Mouse (Mus musculus): ENCODE measurements at regions not wholly inside any gene's neighbourhood (a gene's known extent, or its start where the extent isn't known, plus 50 kb on each side); places are given as distances from the start of the nearest gene placed in this dataset.

- Histone ChIP-seq H3K4me2 (ENCODE audit: low read depth) (no peak overlapping the region), H3ac (ENCODE audit: control insufficient read depth, insufficient read length) (no peak overlapping the region), H3K36me3 (ENCODE audit: control insufficient read depth, insufficient read depth) (no peaks in the 10 kb centered on the region), H3K4me3 (no peak overlapping the region), H3K79me2 (ENCODE audit: control insufficient read depth, insufficient read depth) (no peaks in the 10 kb centered on the region), H3K27me3 (ENCODE audit: control insufficient read depth, insufficient read depth, insufficient read length) (no peaks in the 10 kb centered on the region)
- no peak for TF ChIP-seq REST (IDR thresholded peaks at IDR 0.05; ENCODE audit: insufficient read depth, insufficient read length)
- no peak for TF ChIP-seq CEBPB (IDR thresholded peaks at IDR 0.05; ENCODE audit: insufficient read depth, poor library complexity, severe bottlenecking)
- no peak for TF ChIP-seq MYOG (IDR thresholded peaks at IDR 0.05; ENCODE audit: control insufficient read depth in 1 of 3, insufficient read depth in 1 of 3, insufficient read length in 2 of 3, low read depth in 2 of 3)
- no peak for TF ChIP-seq SRF (IDR thresholded peaks at IDR 0.05; ENCODE audit: control insufficient read depth, insufficient read length, low read depth)
- TF ChIP-seq POLR2A (IDR thresholded peaks at IDR 0.05; ENCODE audit: insufficient read length, low read depth), result no peak
- no peak for TF ChIP-seq TCF3 (IDR thresholded peaks at IDR 0.05; ENCODE audit: insufficient read length, low read depth)
- no peak for TF ChIP-seq USF1 (IDR thresholded peaks at IDR 0.05; ENCODE audit: low read depth)
- TF ChIP-seq MYOD1 (IDR thresholded peaks at IDR 0.05; ENCODE audit: control insufficient read depth in 1 of 3, insufficient read length in 2 of 3, low read depth in 2 of 3), result no peak
- TF ChIP-seq TCF12 (IDR thresholded peaks at IDR 0.05; ENCODE audit: insufficient read depth, poor library complexity, severe bottlenecking), result no peak
- no peak for TF ChIP-seq E2F4 (IDR thresholded peaks at IDR 0.05; ENCODE audit: insufficient read depth)
- TF ChIP-seq MAX (IDR thresholded peaks at IDR 0.05; ENCODE audit: low read depth), result no peak
- TF ChIP-seq POLR2AphosphoS2 (IDR thresholded peaks at IDR 0.05; ENCODE audit: insufficient read length, low read depth), result no peak
Observed at GRCm38 (mm10) chr16:12753181-12753580, 356.3 kb upstream of the Ercc4 start.

- Histone ChIP-seq H3ac (ENCODE audit: control insufficient read depth, insufficient read length) (no peak overlapping the region), H3K36me3 (ENCODE audit: control insufficient read depth, insufficient read depth) (no peaks in the 10 kb centered on the region), H3K27me3 (ENCODE audit: control insufficient read depth, insufficient read depth, insufficient read length) (no peaks in the 10 kb centered on the region), H3K4me3 (no peak overlapping the region), H3K79me2 (ENCODE audit: control insufficient read depth, insufficient read depth) (no peaks in the 10 kb centered on the region), H3K4me2 (ENCODE audit: low read depth) (no peak overlapping the region)
- TF ChIP-seq MAX (IDR thresholded peaks at IDR 0.05; ENCODE audit: low read depth) (no peak), SRF (IDR thresholded peaks at IDR 0.05; ENCODE audit: control insufficient read depth, insufficient read length, low read depth) (no peak), POLR2A (IDR thresholded peaks at IDR 0.05; ENCODE audit: insufficient read length, low read depth) (no peak), REST (IDR thresholded peaks at IDR 0.05; ENCODE audit: insufficient read depth, insufficient read length) (no peak), TCF12 (IDR thresholded peaks at IDR 0.05; ENCODE audit: insufficient read depth, poor library complexity, severe bottlenecking) (no peak), E2F4 (IDR thresholded peaks at IDR 0.05; ENCODE audit: insufficient read depth) (no peak), CEBPB (IDR thresholded peaks at IDR 0.05; ENCODE audit: insufficient read depth, poor library complexity, severe bottlenecking) (no peak)
Observed at GRCm38 (mm10) chr16:12754361-12754760, 355.1 kb upstream of the Ercc4 start.

- Histone ChIP-seq H3K4me2 (ENCODE audit: low read depth) (no peak overlapping the region), H3K79me2 (ENCODE audit: control insufficient read depth, insufficient read depth) (no peaks in the 10 kb centered on the region), H3K27me3 (ENCODE audit: control insufficient read depth, insufficient read depth, insufficient read length) (no peaks in the 10 kb centered on the region), H3ac (ENCODE audit: control insufficient read depth, insufficient read length) (no peak overlapping the region), H3K4me3 (no peak overlapping the region), H3K36me3 (ENCODE audit: control insufficient read depth, insufficient read depth) (no peaks in the 10 kb centered on the region)
- no peak for TF ChIP-seq MAX (IDR thresholded peaks at IDR 0.05; ENCODE audit: low read depth)
- TF ChIP-seq TCF3 (IDR thresholded peaks at IDR 0.05; ENCODE audit: insufficient read length, low read depth), result no peak
- TF ChIP-seq E2F4 (IDR thresholded peaks at IDR 0.05; ENCODE audit: insufficient read depth), result no peak
- no peak for TF ChIP-seq POLR2A (IDR thresholded peaks at IDR 0.05; ENCODE audit: insufficient read length, low read depth)
- TF ChIP-seq POLR2AphosphoS2 (IDR thresholded peaks at IDR 0.05; ENCODE audit: insufficient read length, low read depth), result no peak
- no peak for TF ChIP-seq TCF12 (IDR thresholded peaks at IDR 0.05; ENCODE audit: insufficient read depth, poor library complexity, severe bottlenecking)
- no peak for TF ChIP-seq MYOG (IDR thresholded peaks at IDR 0.05; ENCODE audit: control insufficient read depth in 1 of 3, insufficient read depth in 1 of 3, insufficient read length in 2 of 3, low read depth in 2 of 3)
- TF ChIP-seq REST (IDR thresholded peaks at IDR 0.05; ENCODE audit: insufficient read depth, insufficient read length), result no peak
Observed at GRCm38 (mm10) chr16:12758594-12758993, 350.9 kb upstream of the Ercc4 start.

GRCm38 (mm10) chr16:12764166-12764565, 345.3 kb upstream of the Ercc4 start:
- Histone ChIP-seq H3K79me2 (ENCODE audit: control insufficient read depth, insufficient read depth) (no peaks in the 10 kb centered on the region), H3K27me3 (ENCODE audit: control insufficient read depth, insufficient read depth, insufficient read length) (no peaks in the 10 kb centered on the region), H3K36me3 (ENCODE audit: control insufficient read depth, insufficient read depth) (no peaks in the 10 kb centered on the region), H3ac (ENCODE audit: control insufficient read depth, insufficient read length) (no peak overlapping the region), H3K4me3 (no peak overlapping the region), H3K4me2 (ENCODE audit: low read depth) (no peak overlapping the region)
- TF ChIP-seq E2F4 (IDR thresholded peaks at IDR 0.05; ENCODE audit: insufficient read depth), result no peak
- no peak for TF ChIP-seq USF1 (IDR thresholded peaks at IDR 0.05; ENCODE audit: low read depth)
- no peak for TF ChIP-seq TCF3 (IDR thresholded peaks at IDR 0.05; ENCODE audit: insufficient read length, low read depth)
- TF ChIP-seq REST (IDR thresholded peaks at IDR 0.05; ENCODE audit: insufficient read depth, insufficient read length), result no peak
- TF ChIP-seq CEBPB (IDR thresholded peaks at IDR 0.05; ENCODE audit: insufficient read depth, poor library complexity, severe bottlenecking), result no peak
- no peak for TF ChIP-seq POLR2AphosphoS2 (IDR thresholded peaks at IDR 0.05; ENCODE audit: insufficient read length, low read depth)
- TF ChIP-seq MYOG (IDR thresholded peaks at IDR 0.05; ENCODE audit: control insufficient read depth in 1 of 3, insufficient read depth in 1 of 3, insufficient read length in 2 of 3, low read depth in 2 of 3), result no peak
- no peak for TF ChIP-seq MAX (IDR thresholded peaks at IDR 0.05; ENCODE audit: low read depth)
- TF ChIP-seq MYOD1 (IDR thresholded peaks at IDR 0.05; ENCODE audit: control insufficient read depth in 1 of 3, insufficient read length in 2 of 3, low read depth in 2 of 3), result no peak
- TF ChIP-seq SRF (IDR thresholded peaks at IDR 0.05; ENCODE audit: control insufficient read depth, insufficient read length, low read depth), result no peak

GRCm38 (mm10) chr16:12764608-12765007, 344.9 kb upstream of the Ercc4 start:
- no peaks in the 10 kb centered on the region for H3K79me2 ChIP-seq (ENCODE audit: control insufficient read depth, insufficient read depth)
- no peak overlapping the region for H3K4me3 ChIP-seq
- no peaks in the 10 kb centered on the region for H3K36me3 ChIP-seq (ENCODE audit: control insufficient read depth, insufficient read depth)
- H3K27me3 ChIP-seq (ENCODE audit: control insufficient read depth, insufficient read depth, insufficient read length), result no peaks in the 10 kb centered on the region
- no peak for TF ChIP-seq MYOD1 (IDR thresholded peaks at IDR 0.05; ENCODE audit: control insufficient read depth in 1 of 3, insufficient read length in 2 of 3, low read depth in 2 of 3)
- no peak for TF ChIP-seq REST (IDR thresholded peaks at IDR 0.05; ENCODE audit: insufficient read depth, insufficient read length)
- TF ChIP-seq CEBPB (IDR thresholded peaks at IDR 0.05; ENCODE audit: insufficient read depth, poor library complexity, severe bottlenecking), result no peak
- no peak for TF ChIP-seq E2F4 (IDR thresholded peaks at IDR 0.05; ENCODE audit: insufficient read depth)
- no peak for TF ChIP-seq TCF12 (IDR thresholded peaks at IDR 0.05; ENCODE audit: insufficient read depth, poor library complexity, severe bottlenecking)
- TF ChIP-seq TCF3 (IDR thresholded peaks at IDR 0.05; ENCODE audit: insufficient read length, low read depth), result no peak
- no peak for TF ChIP-seq SRF (IDR thresholded peaks at IDR 0.05; ENCODE audit: control insufficient read depth, insufficient read length, low read depth)
- no peak for TF ChIP-seq MYOG (IDR thresholded peaks at IDR 0.05; ENCODE audit: control insufficient read depth in 1 of 3, insufficient read depth in 1 of 3, insufficient read length in 2 of 3, low read depth in 2 of 3)
- no peak for TF ChIP-seq USF1 (IDR thresholded peaks at IDR 0.05; ENCODE audit: low read depth)
- TF ChIP-seq POLR2AphosphoS2 (IDR thresholded peaks at IDR 0.05; ENCODE audit: insufficient read length, low read depth), result no peak
- TF ChIP-seq POLR2A (IDR thresholded peaks at IDR 0.05; ENCODE audit: insufficient read length, low read depth), result no peak
- TF ChIP-seq MAX (IDR thresholded peaks at IDR 0.05; ENCODE audit: low read depth), result no peak
- no peak overlapping the region for H3K4me2 ChIP-seq (ENCODE audit: low read depth)
- no peak overlapping the region for H3ac ChIP-seq (ENCODE audit: control insufficient read depth, insufficient read length)

Measured in myocyte (in vitro differentiated cells).